Mouse (Mus musculus) telencephalon, adult 2 months (tissue): ENCODE measurements around the gene Olfr1097.

ENCODE experiments used
- DNase-seq: peaks from one replicate; pipeline ENCODE4 v3.0.0-alpha.2; 2011; ENCODE audit warnings: low read depth, low spot score

Gene Olfr1097

DNA sequence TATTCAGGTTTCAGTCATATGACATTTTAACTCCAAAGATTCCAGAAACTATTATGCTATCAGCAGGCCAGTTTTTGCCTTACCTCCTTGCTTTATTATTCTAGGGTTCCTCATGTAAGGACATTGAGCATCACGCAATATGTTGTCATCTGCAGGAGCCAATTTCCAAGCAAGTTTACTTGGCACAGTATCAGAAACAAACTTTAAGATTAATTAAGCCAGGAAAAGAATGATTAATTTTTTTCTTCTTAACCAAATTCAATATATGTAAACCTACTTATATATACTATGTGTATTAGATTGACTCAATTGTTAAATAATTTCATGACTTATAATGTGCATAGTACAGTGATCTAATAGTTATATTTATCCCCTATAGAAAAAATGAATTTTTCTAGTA lies at the start of gene Olfr1097:
Olfr1097 (minus strand) TSS at position 101 of the 400 bp plus-strand sequence.
- no peak for DNase-seq

- DNase-seq: peak; percentile 38
Measured at GRCm38 (mm10) chr2:86926557-86926956, 34.5 kb upstream of the Olfr1097 start.

DNA sequence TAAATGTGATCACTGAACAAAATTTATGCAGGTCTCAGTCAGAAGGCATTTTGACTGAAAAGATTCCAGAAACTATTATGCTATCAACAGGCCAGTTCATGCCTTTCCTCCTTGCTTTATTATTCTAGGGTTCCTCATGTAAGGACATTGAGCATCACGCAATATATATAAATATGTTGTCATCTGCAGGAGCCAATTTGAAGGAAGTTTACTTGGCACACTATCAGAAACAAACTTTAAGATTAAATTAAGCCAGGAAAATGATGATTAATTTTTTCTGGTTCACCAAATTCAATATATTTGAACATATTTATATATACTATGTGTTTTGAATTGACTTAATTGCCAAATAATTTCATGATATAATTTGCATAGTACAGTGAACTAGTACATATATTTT lies 32.4 kb upstream of the Olfr1097 start, which contains the start of gene Olfr1098:
Olfr1098 (minus strand) TSS at position 101 of the 400 bp plus-strand sequence.
- DNase-seq: no peak

GRCm38 (mm10) chr2:86905647-86906046 lies 13.6 kb upstream of the Olfr1097 start:
- DNase-seq: peak; percentile 23

DNA sequence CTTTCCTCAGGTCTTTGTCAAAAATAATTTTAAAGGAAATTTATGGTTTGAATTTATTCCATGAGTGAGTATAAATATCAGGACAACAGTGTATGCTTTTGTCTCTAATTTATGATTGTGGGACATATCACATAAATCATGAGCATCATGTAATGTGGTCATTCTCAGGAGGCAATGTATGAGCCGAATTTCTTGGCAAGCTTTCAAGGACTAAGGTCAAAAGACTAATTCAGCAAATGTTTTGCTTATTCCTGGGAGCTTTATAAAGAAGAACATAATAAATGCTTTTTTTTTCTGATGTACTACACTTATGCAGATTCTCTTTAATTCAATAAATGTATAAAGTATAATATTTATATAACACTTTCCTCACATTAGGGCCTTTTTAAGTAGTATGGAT lies 17.3 kb downstream of the Olfr1097 start, which contains the start of gene Gm13723:
Gm13723 (minus strand) TSS at position 101 of the 400 bp plus-strand sequence.
- no peak for DNase-seq

GRCm38 (mm10) chr2:86851596-86851995 lies 40.4 kb downstream of the Olfr1097 start, which contains the start of gene Olfr1095:
Gene Olfr1095, minus strand, starts transcription at chr2:86851696.
- no peak for DNase-seq
